Mouse (Mus musculus) liver, embryonic 11.5 days (tissue): ENCODE data around the gene Bdnf. TPM values are rescaled to one million over a fixed set of nuclear protein-coding genes. Genes with fewer than 3 reads are reported as not detected.
A peak's percentile ranks its signal among the peaks of the same experiment; 100 is the strongest.

ENCODE experiments used
- ATAC-seq: fragments of 200-750 bp; cut with Nextera tagmentation; replicated peaks from 2 replicates; pipeline ENCODE4 v1.8.0; 2017; ENCODE audit warnings: moderate number of reproducible peaks, mild to moderate bottlenecking, moderate TSS enrichment, moderate library complexity; ENCODE audit not compliant: low FRiP score
- DNase-seq: peaks from one replicate; pipeline ENCODE4 v3.0.0-alpha.2; 2017; ENCODE audit warnings: low spot score
- H3K27ac ChIP-seq: fragments of 300-500 bp; sonication (generic); 2 replicates; pipeline ENCODE4 v1.5.1; 2014; ENCODE audit warnings: mild to moderate bottlenecking, low read depth, low read length, control low read depth
- H3K27me3 ChIP-seq: fragments of 300-500 bp; sonication (generic); replicated peaks from 2 replicates; pipeline ENCODE4 v1.6.1; 2014; ENCODE audit warnings: low read length, mixed read lengths; ENCODE audit not compliant: control insufficient read depth, insufficient read depth
- H3K36me3 ChIP-seq: fragments of 300-500 bp; sonication (generic); 2 replicates; pipeline ENCODE4 v1.6.1; 2014; ENCODE audit warnings: mild to moderate bottlenecking, low read length, moderate library complexity, mixed read lengths; ENCODE audit not compliant: control insufficient read depth, insufficient read depth
- H3K4me1 ChIP-seq: fragments of 300-500 bp; sonication (generic); replicated peaks from 2 replicates; pipeline ENCODE4 v1.6.1; 2014; ENCODE audit warnings: low read length, mixed read lengths; ENCODE audit not compliant: control insufficient read depth, insufficient read depth
- H3K4me2 ChIP-seq: fragments of 300-500 bp; sonication (generic); 2 replicates; pipeline ENCODE4 v1.6.1; 2014; ENCODE audit warnings: mild to moderate bottlenecking, control low read depth, moderate library complexity
- H3K4me3 ChIP-seq: fragments of 300-500 bp; sonication (generic); 2 replicates; pipeline ENCODE4 v1.5.1; 2014; ENCODE audit warnings: low read depth, low read length, control low read depth
- H3K9ac ChIP-seq: fragments of 300-500 bp; sonication (generic); 2 replicates; pipeline ENCODE4 v1.6.1; 2014; ENCODE audit warnings: low read depth, low read length, control low read depth
- H3K9me3 ChIP-seq: fragments of 300-500 bp; sonication (generic); 2 replicates; pipeline ENCODE4 v1.6.1; 2016; ENCODE audit warnings: low read length, inconsistent platforms, mixed read lengths; ENCODE audit not compliant: control insufficient read depth
- WGBS: fragments of 180-500 bp; shearing (Covaris S2); extraction: QIAGEN DNeasy Blood & Tissue Kit; methylation state at CpG from one replicate; pipeline ENCODE4 v1.1.7; 2014; 5-methylcytosine and 5-hydroxymethylcytosine counted together
- polyA plus RNA-seq: library from polyadenylated mRNA; unstranded; fragments of >200 nt; fragmentation: Nextera tagmentation; extraction: Ambion mirVana; gene quantifications from 2 replicates; pipeline ENCODE4 v1.2.1, GENCODE M21; 2014

The Bdnf gene
- polyA plus RNA-seq, 1 experiment from 2014 or later = 0.74 TPM

DNA sequence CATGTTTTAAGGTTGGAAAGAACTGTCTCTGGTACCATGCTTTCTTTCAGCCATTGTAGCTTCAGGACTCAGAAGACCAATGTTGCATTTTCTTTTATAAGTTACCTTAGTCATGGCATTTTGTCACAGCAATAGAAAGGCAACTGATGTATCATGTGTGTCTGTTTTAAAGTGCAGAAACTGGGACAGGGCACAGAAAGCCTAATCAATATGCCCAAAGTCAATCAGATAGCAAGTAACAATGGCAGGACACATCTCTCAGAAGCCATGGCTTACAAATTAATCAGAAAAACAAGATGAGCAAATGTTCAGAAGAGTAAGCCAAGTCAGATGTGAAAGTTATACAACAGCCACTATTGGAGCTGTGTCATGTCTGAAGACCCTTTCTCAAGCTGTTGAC lies 73.9 kb downstream of the Bdnf start:
- DNase-seq (no peak), ATAC-seq (no peak)
- H3K4me1 ChIP-seq = no peaks in the 10 kb centered on the region
- no peaks in the 10 kb centered on the region for H3K9me3 ChIP-seq
- no peaks in the 10 kb centered on the region for H3K36me3 ChIP-seq
- H3K4me3 ChIP-seq = no peak overlapping the region
- H3K4me2 ChIP-seq = no peak overlapping the region
- no peak overlapping the region for H3K27ac ChIP-seq
- no peaks in the 10 kb centered on the region for H3K27me3 ChIP-seq
- H3K9ac ChIP-seq = no peak overlapping the region

DNA sequence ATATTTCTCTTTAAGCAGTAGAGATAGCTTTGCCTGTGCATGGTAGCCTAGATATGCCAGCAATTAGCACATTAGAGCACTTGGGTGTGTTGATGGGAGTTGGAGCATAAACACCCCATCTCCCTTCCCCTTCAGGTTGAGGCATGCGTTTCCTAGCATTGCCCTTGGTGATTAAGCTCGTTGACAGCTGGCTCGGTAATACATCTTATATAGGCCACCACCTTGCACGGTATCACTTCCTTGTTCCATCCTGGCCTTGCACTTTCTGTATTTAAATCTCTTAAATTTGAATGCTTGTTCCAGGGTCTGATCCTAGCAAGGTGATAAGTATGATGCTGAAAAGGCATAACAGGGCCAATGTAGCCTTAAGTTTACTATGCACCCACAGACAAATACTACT lies 74.3 kb downstream of the Bdnf start:
- Histone ChIP-seq H3K27ac (no peak overlapping the region), H3K36me3 (no peaks in the 10 kb centered on the region), H3K4me1 (no peaks in the 10 kb centered on the region), H3K4me2 (no peak overlapping the region), H3K27me3 (no peaks in the 10 kb centered on the region), H3K9ac (no peak overlapping the region), H3K4me3 (no peak overlapping the region), H3K9me3 (no peaks in the 10 kb centered on the region)
- DNase-seq = no peak
- WGBS = 66% methylated on average over 4 of the region's 4 CpGs
- ATAC-seq = no peak

DNA sequence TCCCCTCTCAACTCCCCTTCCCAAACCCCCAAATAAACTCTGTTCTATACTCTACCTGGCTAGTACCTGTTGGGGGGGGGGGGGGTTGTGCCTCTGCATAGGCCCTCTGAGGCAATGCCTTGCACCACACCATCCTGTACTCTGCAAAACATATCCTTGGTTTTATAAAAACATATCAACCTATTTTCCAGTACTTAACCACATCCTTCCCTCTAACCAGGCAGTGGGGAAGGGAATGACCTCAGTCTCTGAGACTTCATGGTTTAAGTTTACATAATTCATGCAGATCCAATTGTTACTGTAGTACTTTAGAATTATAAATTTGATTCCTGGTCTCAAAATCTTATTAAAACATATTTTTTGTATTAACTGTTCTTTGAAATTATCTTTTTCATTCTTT lies 75.5 kb downstream of the Bdnf start:
- ATAC-seq (no peak), DNase-seq (no peak)
- no peak overlapping the region for H3K4me3 ChIP-seq
- no peak overlapping the region for H3K27ac ChIP-seq
- no peak overlapping the region for H3K9ac ChIP-seq
- no peaks in the 10 kb centered on the region for H3K9me3 ChIP-seq
- no peaks in the 10 kb centered on the region for H3K36me3 ChIP-seq
- H3K4me2 ChIP-seq = no peak overlapping the region
- no peaks in the 10 kb centered on the region for H3K27me3 ChIP-seq
- no peaks in the 10 kb centered on the region for H3K4me1 ChIP-seq

DNA sequence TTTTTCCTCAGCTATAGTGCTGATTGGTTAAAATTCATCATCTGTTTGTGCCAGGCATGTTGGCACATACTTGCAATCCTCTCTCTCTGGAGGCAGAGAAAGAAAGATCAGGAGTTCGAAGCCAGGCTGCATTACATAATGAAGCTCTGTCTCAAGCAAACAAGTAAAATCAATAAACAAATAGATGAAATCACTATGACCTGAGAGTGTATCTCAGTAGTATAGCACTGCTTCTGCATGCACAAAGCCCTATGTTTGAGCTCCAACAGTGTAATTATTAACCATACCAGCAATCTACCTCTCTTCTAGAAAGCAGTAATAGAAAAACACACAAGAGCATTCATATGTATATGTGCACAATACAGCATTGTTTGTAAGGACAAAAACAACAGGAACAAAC lies 76.0 kb downstream of the Bdnf start:
- 68% methylated on average over 1 of the region's 1 CpGs for WGBS
- Histone ChIP-seq H3K4me2 (no peak overlapping the region), H3K9ac (no peak overlapping the region), H3K27ac (no peak overlapping the region), H3K27me3 (no peaks in the 10 kb centered on the region), H3K9me3 (no peaks in the 10 kb centered on the region), H3K4me3 (no peak overlapping the region), H3K4me1 (no peaks in the 10 kb centered on the region), H3K36me3 (no peaks in the 10 kb centered on the region)
- ATAC-seq (peak; percentile 66), DNase-seq (no peak)

DNA sequence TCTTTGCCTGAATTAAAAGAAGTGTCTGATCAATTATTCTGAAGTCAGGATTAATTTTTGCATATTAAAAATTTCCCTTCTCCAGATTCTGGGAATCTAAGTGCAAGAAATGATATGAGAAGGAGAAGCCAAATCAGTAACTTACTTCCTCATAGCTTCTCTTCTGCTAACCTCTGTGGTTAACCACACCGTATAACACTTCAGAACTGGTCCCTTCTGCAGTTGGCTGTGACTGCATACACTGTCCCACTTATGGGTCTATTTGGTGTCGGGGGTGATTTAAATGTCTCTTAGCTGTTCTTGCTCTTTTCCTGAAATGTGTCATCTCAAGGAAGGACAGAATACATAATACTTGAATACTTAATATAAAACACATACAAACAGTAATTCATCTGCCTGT lies 81.8 kb downstream of the Bdnf start:
- Histone ChIP-seq H3K27ac (no peak overlapping the region), H3K4me1 (no peaks in the 10 kb centered on the region), H3K9me3 (no peaks in the 10 kb centered on the region), H3K27me3 (no peaks in the 10 kb centered on the region), H3K36me3 (no peaks in the 10 kb centered on the region), H3K4me2 (no peak overlapping the region), H3K4me3 (no peak overlapping the region), H3K9ac (no peak overlapping the region)
- DNase-seq = no peak
- no peak for ATAC-seq
- 58% methylated on average over 2 of the region's 2 CpGs for WGBS

DNA sequence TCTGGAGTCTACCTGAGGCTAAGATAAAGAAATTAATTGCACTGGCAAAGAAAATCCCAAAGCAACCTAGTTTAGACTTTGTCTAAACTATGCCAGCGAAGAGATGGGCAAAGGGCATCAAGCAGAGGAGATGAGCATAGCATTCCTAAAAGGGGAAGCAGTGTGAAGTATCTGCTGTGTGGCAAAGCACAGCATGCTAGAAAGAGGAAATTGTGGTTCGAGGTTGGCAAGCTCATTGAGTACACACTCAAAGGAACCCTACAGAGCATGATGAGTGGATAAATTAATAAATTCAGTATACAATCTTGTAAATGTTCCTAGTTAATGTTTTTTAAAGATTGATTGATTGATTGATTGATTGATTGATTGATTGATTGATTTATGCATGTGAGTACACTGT lies 92.3 kb downstream of the Bdnf start:
- Histone ChIP-seq H3K27ac (no peak overlapping the region), H3K4me3 (no peak overlapping the region), H3K4me1 (no peaks in the 10 kb centered on the region), H3K4me2 (no peak overlapping the region), H3K36me3 (no peaks in the 10 kb centered on the region), H3K27me3 (no peaks in the 10 kb centered on the region), H3K9me3 (no peaks in the 10 kb centered on the region), H3K9ac (no peak overlapping the region)
- 55% methylated on average over 2 of the region's 2 CpGs for WGBS
- no peak for ATAC-seq
- DNase-seq = no peak

DNA sequence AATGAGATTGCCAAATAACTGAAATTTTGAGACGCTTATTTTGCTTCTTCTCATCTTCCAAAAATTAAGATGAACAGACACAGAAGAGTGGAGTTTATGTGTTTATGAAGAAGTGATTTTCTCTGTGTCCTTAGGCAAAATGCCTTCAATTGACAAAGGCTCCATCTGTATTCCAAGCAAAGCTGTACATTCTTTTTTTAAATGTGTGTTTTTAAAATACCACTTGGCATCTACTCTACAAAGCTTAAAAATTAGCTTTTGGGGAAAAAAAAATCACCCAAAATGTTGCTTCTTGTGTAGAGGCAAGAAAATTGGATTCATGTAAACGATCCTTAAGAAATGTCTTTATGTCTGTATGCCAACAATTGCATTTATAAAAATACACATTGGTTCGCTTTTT lies 94.3 kb downstream of the Bdnf start:
- H3K36me3 ChIP-seq = no peaks in the 10 kb centered on the region
- H3K9ac ChIP-seq = no peak overlapping the region
- WGBS = 74% methylated on average over 3 of the region's 3 CpGs
- ATAC-seq (no peak), DNase-seq (no peak)
- no peak overlapping the region for H3K27ac ChIP-seq
- no peaks in the 10 kb centered on the region for H3K4me1 ChIP-seq
- no peak overlapping the region for H3K4me3 ChIP-seq
- no peak overlapping the region for H3K4me2 ChIP-seq
- H3K27me3 ChIP-seq = no peaks in the 10 kb centered on the region
- H3K9me3 ChIP-seq = no peaks in the 10 kb centered on the region

DNA sequence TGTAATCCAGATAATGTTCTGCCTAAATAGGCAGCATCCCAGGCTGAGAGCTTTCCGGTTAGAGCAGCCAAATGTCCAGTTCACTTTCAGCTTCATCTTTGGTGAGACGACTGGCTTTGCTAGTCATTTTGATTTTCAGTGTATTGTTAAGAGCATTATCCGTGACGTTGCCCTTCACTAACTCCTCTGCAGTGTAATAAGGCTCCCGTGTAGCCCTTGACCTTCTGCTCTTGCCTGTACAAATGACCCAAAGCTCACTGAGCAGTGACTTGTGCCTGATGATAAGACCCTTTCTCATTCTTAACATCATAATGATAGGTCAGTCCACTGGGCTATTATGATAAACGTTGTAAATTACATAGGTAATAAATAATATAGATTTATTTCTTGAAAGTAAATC lies 101.9 kb downstream of the Bdnf start:
- ATAC-seq (no peak), DNase-seq (no peak)
- no peaks in the 10 kb centered on the region for H3K36me3 ChIP-seq
- no peaks in the 10 kb centered on the region for H3K27me3 ChIP-seq
- no peak overlapping the region for H3K9ac ChIP-seq
- no peak overlapping the region for H3K4me2 ChIP-seq
- no peak overlapping the region for H3K4me3 ChIP-seq
- H3K27ac ChIP-seq = no peak overlapping the region
- no peaks in the 10 kb centered on the region for H3K4me1 ChIP-seq
- 68% methylated on average over 6 of the region's 6 CpGs for WGBS
- no peaks in the 10 kb centered on the region for H3K9me3 ChIP-seq
